Mouse (Mus musculus): ENCODE measurements around the gene Sec22c. TPM values are rescaled to one million over a fixed set of nuclear protein-coding genes. Genes with fewer than 3 reads are reported as not detected.

The Sec22c gene
- polyA plus RNA-seq, 1 experiment from 2014 or later: 4.7 TPM

- Histone ChIP-seq H3K4me3 (ENCODE audit: low read depth, low read length) (peak overlapping the region; percentile 82), H3K9me3 (ENCODE audit: control insufficient read depth, low read length) (no peaks in the 10 kb centered on the region), H3K9ac (ENCODE audit: low read depth, low read length) (peak overlapping the region; percentile 80), H3K36me3 (ENCODE audit: control insufficient read depth, insufficient read depth, low read length) (peaks cover 3% of the 10 kb centered on the region; the same call in 1 of the 2 replicates), H3K4me1 (replicated peaks; ENCODE audit: control insufficient read depth, insufficient read depth, low read length) (peaks cover 4% of the 10 kb centered on the region; the same call in 1 of the 2 replicates), H3K27me3 (replicated peaks; ENCODE audit: control insufficient read depth, insufficient read depth, low read length) (no peaks in the 10 kb centered on the region), H3K4me2 (peak overlapping the region; percentile 79), H3K27ac (ENCODE audit: low read depth, low read length) (peak overlapping the region; percentile 81)
- 64% methylated on average over 15 of the region's 15 CpGs for WGBS
- DNase-seq (ENCODE audit: low spot score) (peak; percentile 51), ATAC-seq (replicated peaks; ENCODE audit: low FRiP score) (no peak)
Observed at GRCm38 (mm10) chr9:121718070-121718705, 12.9 kb upstream of the Sec22c start.

GRCm38 (mm10) chr9:121717048-121717447 lies 11.8 kb upstream of the Sec22c start:
- Histone ChIP-seq H3K36me3 (ENCODE audit: control insufficient read depth, insufficient read depth, low read length) (peaks cover 5% of the 10 kb centered on the region; the same call in 1 of the 2 replicates), H3K27me3 (replicated peaks; ENCODE audit: control insufficient read depth, insufficient read depth, low read length) (no peaks in the 10 kb centered on the region), H3K27ac (ENCODE audit: low read depth, low read length) (no peak overlapping the region), H3K4me3 (ENCODE audit: low read depth, low read length) (no peak overlapping the region), H3K4me1 (replicated peaks; ENCODE audit: control insufficient read depth, insufficient read depth, low read length) (peaks cover 4% of the 10 kb centered on the region; the same call in 1 of the 2 replicates), H3K9me3 (ENCODE audit: control insufficient read depth, low read length) (no peaks in the 10 kb centered on the region), H3K9ac (ENCODE audit: low read depth, low read length) (no peak overlapping the region), H3K4me2 (no peak overlapping the region)
- ATAC-seq (replicated peaks; ENCODE audit: low FRiP score) (no peak), DNase-seq (ENCODE audit: low spot score) (no peak)
- 78% methylated on average over 2 of the region's 2 CpGs for WGBS

- Histone ChIP-seq H3K27me3 (replicated peaks; ENCODE audit: control insufficient read depth, insufficient read depth, low read length) (no peaks in the 10 kb centered on the region), H3K4me1 (replicated peaks; ENCODE audit: control insufficient read depth, insufficient read depth, low read length) (peaks cover 29% of the 10 kb centered on the region), H3K27ac (ENCODE audit: low read depth, low read length) (peak overlapping the region; percentile 93), H3K9ac (ENCODE audit: low read depth, low read length) (peak overlapping the region; percentile 95), H3K4me2 (peak overlapping the region; percentile 94), H3K9me3 (ENCODE audit: control insufficient read depth, low read length) (no peaks in the 10 kb centered on the region), H3K36me3 (ENCODE audit: control insufficient read depth, insufficient read depth, low read length) (peaks cover 2% of the 10 kb centered on the region; the same call in 1 of the 2 replicates), H3K4me3 (ENCODE audit: low read depth, low read length) (peak overlapping the region; percentile 97)
- ATAC-seq (replicated peaks; ENCODE audit: low FRiP score) (peak; percentile 59), DNase-seq (ENCODE audit: low spot score) (no peak)
- 0% methylated on average over 18 of the region's 18 CpGs for WGBS
Observed at GRCm38 (mm10) chr9:121710584-121710975, 5.3 kb upstream of the Sec22c start.

- 5% methylated on average over 37 of the region's 37 CpGs for WGBS
- H3K36me3 ChIP-seq (ENCODE audit: control insufficient read depth, insufficient read depth, low read length): peaks cover 2% of the 10 kb centered on the region; the same call in 1 of the 2 replicates
- ATAC-seq (replicated peaks; ENCODE audit: low FRiP score): peak; percentile 96
- H3K27ac ChIP-seq (ENCODE audit: low read depth, low read length): peak within 1 kb of the TSS; percentile 93
- no peaks in the 10 kb centered on the region for H3K27me3 ChIP-seq (replicated peaks; ENCODE audit: control insufficient read depth, insufficient read depth, low read length)
- peak within 1 kb of the TSS; percentile 94 for H3K4me2 ChIP-seq
- H3K9me3 ChIP-seq (ENCODE audit: control insufficient read depth, low read length): no peaks in the 10 kb centered on the region
- peaks cover 34% of the 10 kb centered on the region for H3K4me1 ChIP-seq (replicated peaks; ENCODE audit: control insufficient read depth, insufficient read depth, low read length)
- peak within 1 kb of the TSS; percentile 97 for H3K4me3 ChIP-seq (ENCODE audit: low read depth, low read length)
- peak within 1 kb of the TSS; percentile 95 for H3K9ac ChIP-seq (ENCODE audit: low read depth, low read length)
- DNase-seq (ENCODE audit: low spot score): peak; percentile 98
Observed at GRCm38 (mm10) chr9:121709898-121710583, 4.8 kb upstream of the Sec22c start, which contains the start of gene Ss18l2. Ss18l2 (plus strand) TSS chr9:121710329.

GRCm38 (mm10) chr9:121708506-121709486 lies 3.5 kb upstream of the Sec22c start:
- Histone ChIP-seq H3K4me2 (no peak overlapping the region), H3K9ac (ENCODE audit: low read depth, low read length) (no peak overlapping the region), H3K4me1 (replicated peaks; ENCODE audit: control insufficient read depth, insufficient read depth, low read length) (peaks cover 40% of the 10 kb centered on the region), H3K27ac (ENCODE audit: low read depth, low read length) (no peak overlapping the region), H3K4me3 (ENCODE audit: low read depth, low read length) (no peak overlapping the region), H3K9me3 (ENCODE audit: control insufficient read depth, low read length) (no peaks in the 10 kb centered on the region), H3K27me3 (replicated peaks; ENCODE audit: control insufficient read depth, insufficient read depth, low read length) (no peaks in the 10 kb centered on the region), H3K36me3 (ENCODE audit: control insufficient read depth, insufficient read depth, low read length) (peaks cover 2% of the 10 kb centered on the region; the same call in 1 of the 2 replicates)
- 57% methylated on average over 7 of the region's 7 CpGs for WGBS
- ATAC-seq (replicated peaks; ENCODE audit: low FRiP score): no peak
- DNase-seq (ENCODE audit: low spot score): no peak

DNA sequence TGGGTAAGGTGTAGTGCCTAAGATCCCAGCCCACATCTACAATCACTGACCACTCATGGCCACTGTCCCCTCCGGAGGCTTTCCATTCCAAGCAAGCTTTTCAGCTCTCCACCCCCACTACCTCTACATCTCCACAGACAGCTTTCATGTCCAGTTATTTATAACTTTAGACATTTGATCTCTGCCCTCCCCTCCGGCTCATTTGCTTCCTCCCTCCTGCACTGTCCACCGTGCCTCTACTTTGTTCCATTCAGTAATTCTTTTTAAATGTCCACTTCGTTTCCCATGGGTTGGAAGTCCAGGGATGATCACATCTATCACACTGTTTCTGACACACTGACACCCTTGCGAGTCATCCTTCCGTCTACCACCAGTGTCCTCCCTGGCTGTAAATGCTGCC lies 2.5 kb upstream of the Sec22c start:
- no peaks in the 10 kb centered on the region for H3K27me3 ChIP-seq (replicated peaks; ENCODE audit: control insufficient read depth, insufficient read depth, low read length)
- H3K4me3 ChIP-seq (ENCODE audit: low read depth, low read length): no peak overlapping the region
- no peak overlapping the region for H3K4me2 ChIP-seq
- H3K4me1 ChIP-seq (replicated peaks; ENCODE audit: control insufficient read depth, insufficient read depth, low read length): peaks cover 40% of the 10 kb centered on the region
- H3K9ac ChIP-seq (ENCODE audit: low read depth, low read length): no peak overlapping the region
- H3K9me3 ChIP-seq (ENCODE audit: control insufficient read depth, low read length): no peaks in the 10 kb centered on the region
- 56% methylated on average over 6 of the region's 6 CpGs for WGBS
- ATAC-seq (replicated peaks; ENCODE audit: low FRiP score) (no peak), DNase-seq (ENCODE audit: low spot score) (no peak)
- H3K27ac ChIP-seq (ENCODE audit: low read depth, low read length): no peak overlapping the region
- H3K36me3 ChIP-seq (ENCODE audit: control insufficient read depth, insufficient read depth, low read length): no peaks in the 10 kb centered on the region

- DNase-seq (ENCODE audit: low spot score): no peak
- 0 out of 2 replicates have a peak overlapping the region, but pooled peaks have one; percentile 90 for H3K27ac ChIP-seq (ENCODE audit: low read depth, low read length)
- no peak overlapping the region for H3K4me3 ChIP-seq (ENCODE audit: low read depth, low read length)
Observed at GRCm38 (mm10) chr9:121706029-121706675, 862 bp upstream of the Sec22c start.

GRCm38 (mm10) chr9:121704261-121704645 lies 1.0 kb downstream of the Sec22c start:
- Histone ChIP-seq H3K27ac (ENCODE audit: low read depth, low read length) (no peak overlapping the region; the same call in 1 of the 2 replicates), H3K9me3 (ENCODE audit: control insufficient read depth, low read length) (no peaks in the 10 kb centered on the region), H3K4me1 (replicated peaks; ENCODE audit: control insufficient read depth, insufficient read depth, low read length) (peaks cover 27% of the 10 kb centered on the region), H3K36me3 (ENCODE audit: control insufficient read depth, insufficient read depth, low read length) (no peaks in the 10 kb centered on the region), H3K4me3 (ENCODE audit: low read depth, low read length) (peak overlapping the region; percentile 84), H3K4me2 (peak overlapping the region; percentile 95), H3K27me3 (replicated peaks; ENCODE audit: control insufficient read depth, insufficient read depth, low read length) (no peaks in the 10 kb centered on the region), H3K9ac (ENCODE audit: low read depth, low read length) (peak overlapping the region; percentile 68)
- no peak for DNase-seq (ENCODE audit: low spot score)
- ATAC-seq (replicated peaks; ENCODE audit: low FRiP score): no peak
- WGBS: 41% methylated on average over 11 of the region's 11 CpGs

More at GRCm38 (mm10) chr9:121706029-121706675, 862 bp upstream of the Sec22c start:
- 74% methylated on average over 6 of the region's 6 CpGs for WGBS
- ATAC-seq (replicated peaks; ENCODE audit: low FRiP score): no peak
- no peaks in the 10 kb centered on the region for H3K36me3 ChIP-seq (ENCODE audit: control insufficient read depth, insufficient read depth, low read length)
- peak overlapping the region; percentile 78; the same call in 1 of the 2 replicates for H3K9ac ChIP-seq (ENCODE audit: low read depth, low read length)
- peaks cover 33% of the 10 kb centered on the region for H3K4me1 ChIP-seq (replicated peaks; ENCODE audit: control insufficient read depth, insufficient read depth, low read length)
- no peaks in the 10 kb centered on the region for H3K27me3 ChIP-seq (replicated peaks; ENCODE audit: control insufficient read depth, insufficient read depth, low read length)
- peak overlapping the region; percentile 95 for H3K4me2 ChIP-seq
- H3K9me3 ChIP-seq (ENCODE audit: control insufficient read depth, low read length): no peaks in the 10 kb centered on the region

Measured in liver, embryonic 11.5 days (tissue).